Mouse (Mus musculus): ENCODE data around the gene Bcl2l11. TPM values are rescaled to one million over a fixed set of nuclear protein-coding genes. Genes with fewer than 3 reads are reported as not detected.

Gene Bcl2l11
- total and polyA plus RNA-seq, 3 experiments, result 10.9 to 19.9 (median 13.5) TPM

GRCm38 (mm10) chr2:128084607-128085006 lies 41.2 kb upstream of the Bcl2l11 start:
- no peaks in the 10 kb centered on the region for H3K79me2 ChIP-seq (replicated peaks; ENCODE audit: control insufficient read depth, insufficient read depth, low read length)
- no peak overlapping the region for H3K27ac ChIP-seq
- intact Hi-C loops (cut with DNase I), result no loop called here
- DNase-seq, result no peak
- H3K36me3 ChIP-seq (ENCODE audit: control insufficient read depth, insufficient read depth, low read length), result no peaks in the 10 kb centered on the region
- no peak overlapping the region for H3K4me3 ChIP-seq
- H3K27me3 ChIP-seq (ENCODE audit: control insufficient read depth, insufficient read depth, low read length), result no peaks in the 10 kb centered on the region
- H3K4me1 ChIP-seq (ENCODE audit: control insufficient read depth, insufficient read depth, low read length), result peaks cover 1% of the 10 kb centered on the region; the same call in 1 of the 2 replicates
- no peak for TF ChIP-seq EP300 (IDR thresholded peaks at IDR 0.05; ENCODE audit: insufficient read depth, low read depth, low read length)
- no peak for TF ChIP-seq CTCF (IDR thresholded peaks at IDR 0.05)
- no peak for TF ChIP-seq POLR2A (IDR thresholded peaks at IDR 0.05; ENCODE audit: insufficient read depth, low read depth, low read length)
- WGBS, result 54% methylated on average over 5 of the region's 5 CpGs
- H3K9ac ChIP-seq (ENCODE audit: low read depth, low read length), result no peak overlapping the region

DNA sequence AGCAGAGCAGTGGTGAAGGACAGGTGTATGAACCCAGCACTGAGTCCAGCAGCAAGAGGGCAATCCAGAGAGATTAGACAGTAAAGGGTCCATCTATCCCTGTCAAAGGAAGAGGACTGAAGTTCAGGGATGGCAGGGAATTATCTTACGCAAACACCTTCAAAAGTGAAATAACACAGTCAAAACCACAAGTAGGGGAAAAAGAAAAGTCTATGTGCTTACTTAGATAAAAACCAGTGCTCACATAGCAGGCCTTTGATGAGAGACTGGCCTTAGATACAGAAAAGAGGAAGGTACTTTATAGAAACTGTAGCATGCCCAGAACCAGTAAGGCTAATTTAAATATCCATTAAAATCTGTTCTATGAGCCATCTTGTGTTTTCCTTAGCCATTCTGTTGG lies 40.4 kb upstream of the Bcl2l11 start:
- no peak for DNase-seq
- H3K9ac ChIP-seq (ENCODE audit: low read depth, low read length), result no peak overlapping the region
- no peak for TF ChIP-seq POLR2A (IDR thresholded peaks at IDR 0.05; ENCODE audit: insufficient read depth, low read depth, low read length)
- TF ChIP-seq EP300 (IDR thresholded peaks at IDR 0.05; ENCODE audit: insufficient read depth, low read depth, low read length), result no peak
- intact Hi-C loops (cut with DNase I), result no loop called here
- H3K79me2 ChIP-seq (replicated peaks; ENCODE audit: control insufficient read depth, insufficient read depth, low read length), result no peaks in the 10 kb centered on the region
- no peaks in the 10 kb centered on the region for H3K36me3 ChIP-seq (ENCODE audit: control insufficient read depth, insufficient read depth, low read length)
- H3K27me3 ChIP-seq (ENCODE audit: control insufficient read depth, insufficient read depth, low read length), result no peaks in the 10 kb centered on the region
- peaks cover 1% of the 10 kb centered on the region; the same call in 1 of the 2 replicates for H3K4me1 ChIP-seq (ENCODE audit: control insufficient read depth, insufficient read depth, low read length)
- WGBS, result 100% methylated on average over 1 of the region's 1 CpGs
- no peak overlapping the region for H3K27ac ChIP-seq
- H3K4me3 ChIP-seq, result no peak overlapping the region

GRCm38 (mm10) chr2:128086301-128086886 lies 39.4 kb upstream of the Bcl2l11 start:
- intact Hi-C loops (cut with DNase I), result no loop called here
- WGBS, result 28% methylated on average over 14 of the region's 14 CpGs
- H3K27ac ChIP-seq, result no peak overlapping the region

DNA sequence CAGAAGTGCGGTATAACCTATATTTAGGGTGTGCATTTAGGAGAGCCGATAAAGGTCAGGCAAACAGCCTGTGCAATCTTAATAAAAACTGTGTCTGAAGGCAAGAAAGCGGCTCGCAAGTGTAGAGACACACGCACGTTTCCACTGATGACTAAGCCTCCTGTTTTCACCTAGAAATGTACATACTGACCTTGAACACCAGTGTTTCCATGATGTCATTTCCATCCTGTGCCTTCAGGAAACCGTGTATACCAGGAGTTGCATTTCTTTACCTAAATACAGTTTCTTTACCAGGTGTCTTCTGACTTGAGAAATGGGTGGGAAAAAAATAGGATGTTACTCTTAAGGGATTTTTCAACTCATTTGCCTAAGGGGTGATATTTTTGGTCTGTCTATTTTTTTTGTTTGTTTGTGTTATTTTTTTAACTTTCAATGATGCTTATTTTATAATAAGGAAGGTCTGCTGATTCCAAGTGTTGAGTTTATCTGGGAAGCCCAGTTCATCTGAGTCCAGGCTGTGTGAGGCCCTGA lies 38.8 kb upstream of the Bcl2l11 start:
- Histone ChIP-seq H3K9ac (ENCODE audit: low read depth, low read length) (no peak overlapping the region), H3K4me1 (ENCODE audit: control insufficient read depth, insufficient read depth, low read length) (peaks cover 1% of the 10 kb centered on the region; the same call in 1 of the 2 replicates), H3K27me3 (ENCODE audit: control insufficient read depth, insufficient read depth, low read length) (no peaks in the 10 kb centered on the region), H3K27ac (no peak overlapping the region), H3K36me3 (ENCODE audit: control insufficient read depth, insufficient read depth, low read length) (no peaks in the 10 kb centered on the region), H3K79me2 (replicated peaks; ENCODE audit: control insufficient read depth, insufficient read depth, low read length) (no peaks in the 10 kb centered on the region), H3K4me3 (no peak overlapping the region)
- intact Hi-C loops (cut with DNase I), result no loop called here
- 28% methylated on average over 7 of the region's 7 CpGs for WGBS
- no peak for TF ChIP-seq CTCF (IDR thresholded peaks at IDR 0.05)
- no peak for TF ChIP-seq EP300 (IDR thresholded peaks at IDR 0.05; ENCODE audit: insufficient read depth, low read depth, low read length)
- no peak for TF ChIP-seq POLR2A (IDR thresholded peaks at IDR 0.05; ENCODE audit: insufficient read depth, low read depth, low read length)
- no peak for DNase-seq

More at GRCm38 (mm10) chr2:128086301-128086886, 39.4 kb upstream of the Bcl2l11 start:
- Histone ChIP-seq H3K4me3 (no peak overlapping the region), H3K4me1 (ENCODE audit: control insufficient read depth, insufficient read depth, low read length) (peaks cover 1% of the 10 kb centered on the region; the same call in 1 of the 2 replicates), H3K36me3 (ENCODE audit: control insufficient read depth, insufficient read depth, low read length) (no peaks in the 10 kb centered on the region), H3K27me3 (ENCODE audit: control insufficient read depth, insufficient read depth, low read length) (no peaks in the 10 kb centered on the region), H3K9ac (ENCODE audit: low read depth, low read length) (no peak overlapping the region), H3K79me2 (replicated peaks; ENCODE audit: control insufficient read depth, insufficient read depth, low read length) (no peaks in the 10 kb centered on the region)
- no peak for DNase-seq
- TF ChIP-seq CTCF (IDR thresholded peaks at IDR 0.05) (no peak), POLR2A (IDR thresholded peaks at IDR 0.05; ENCODE audit: insufficient read depth, low read depth, low read length) (no peak), EP300 (IDR thresholded peaks at IDR 0.05; ENCODE audit: insufficient read depth, low read depth, low read length) (no peak)

GRCm38 (mm10) chr2:128087798-128088545 lies 37.9 kb upstream of the Bcl2l11 start:
- no peaks in the 10 kb centered on the region for H3K79me2 ChIP-seq (replicated peaks; ENCODE audit: control insufficient read depth, insufficient read depth, low read length)
- no peak overlapping the region for H3K9ac ChIP-seq (ENCODE audit: low read depth, low read length)
- no peak for DNase-seq
- no peaks in the 10 kb centered on the region for H3K27me3 ChIP-seq (ENCODE audit: control insufficient read depth, insufficient read depth, low read length)
- no peak overlapping the region for H3K4me3 ChIP-seq
- no peaks in the 10 kb centered on the region for H3K36me3 ChIP-seq (ENCODE audit: control insufficient read depth, insufficient read depth, low read length)
- WGBS, result 88% methylated on average over 8 of the region's 8 CpGs
- H3K27ac ChIP-seq, result no peak overlapping the region
- TF ChIP-seq POLR2A (IDR thresholded peaks at IDR 0.05; ENCODE audit: insufficient read depth, low read depth, low read length) (no peak), EP300 (IDR thresholded peaks at IDR 0.05; ENCODE audit: insufficient read depth, low read depth, low read length) (no peak), CTCF (IDR thresholded peaks at IDR 0.05) (no peak)
- intact Hi-C loops (cut with DNase I), result no loop called here
- peaks cover 1% of the 10 kb centered on the region; the same call in 1 of the 2 replicates for H3K4me1 ChIP-seq (ENCODE audit: control insufficient read depth, insufficient read depth, low read length)
